Mouse (Mus musculus): ENCODE measurements at regions not wholly inside any gene's neighbourhood (a gene's known extent, or its start where the extent isn't known, plus 50 kb on each side); places are given as distances from the start of the nearest gene placed in this dataset.

- TF ChIP-seq CTCF (IDR thresholded peaks at IDR 0.05; ENCODE audit: insufficient read depth, low read depth, low read length) (no peak), POLR2A (IDR thresholded peaks at IDR 0.05; ENCODE audit: insufficient read depth, low read depth, low read length) (no peak)
These were observed 73.4 kb downstream of the Inhbb start for GRCm38 (mm10) chr1:119348456-119349208.

Measured in olfactory bulb, adult 2 months (tissue).